8 mouse cellular contexts compared by ENCODE assay signal in the genomic region with DNA sequence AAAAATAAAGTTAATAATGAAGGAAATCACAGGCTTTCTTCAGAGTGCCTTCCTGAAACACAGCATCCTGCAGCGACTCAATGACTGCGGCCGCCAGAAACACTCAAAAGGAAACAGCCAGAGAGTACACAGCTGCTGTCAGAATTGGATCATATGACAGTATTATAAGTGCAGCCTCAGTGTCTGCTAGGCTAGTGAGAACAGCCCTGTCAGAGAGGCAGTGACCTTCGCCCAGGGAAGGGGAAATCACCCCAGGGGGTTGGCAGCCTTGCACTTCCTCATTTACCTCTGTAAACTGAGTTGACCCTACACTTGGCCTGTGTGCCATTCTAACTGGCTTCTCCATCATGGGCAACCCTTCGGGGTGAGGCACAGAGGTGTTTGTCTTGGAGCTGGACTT.
DNase-seq lines count a peak whose midpoint lies in the region; ATAC-seq and TF ChIP-seq lines count a peak whose summit lies in the region.

No protein-coding gene starts in this region.

- no peak overlapping the region for H3K4me2 ChIP-seq in hindbrain, postnatal 0 days (ENCODE audit: low read depth, low read length)
- H3K4me2 ChIP-seq in liver, embryonic 12.5 days: peak overlapping the region; percentile 28
- no peak overlapping the region for H3K4me2 ChIP-seq in neural tube, embryonic 15.5 days

- no peak for TF ChIP-seq CTCF in hindbrain, postnatal 0 days (IDR thresholded peaks at IDR 0.05; ENCODE audit: low read depth)

- peaks cover 45% of the 10 kb centered on the region for H3K4me1 ChIP-seq in hindbrain, embryonic 10.5 days (replicated peaks)
- 0 out of 2 replicates have a peak, but pooled peaks cover 4% of the 10 kb centered on the region for H3K4me1 ChIP-seq in hindbrain, postnatal 0 days (ENCODE audit: insufficient read depth, low read length)
- peaks cover 25% of the 10 kb centered on the region for H3K4me1 ChIP-seq in brown adipose tissue, adult 24 weeks (ENCODE audit: control insufficient read depth, insufficient read depth, insufficient read length, low read length)
- peaks cover 66% of the 10 kb centered on the region for H3K4me1 ChIP-seq in liver, embryonic 12.5 days
- peaks cover 13% of the 10 kb centered on the region for H3K4me1 ChIP-seq in neural tube, embryonic 15.5 days

- H3K27ac ChIP-seq in hindbrain, embryonic 10.5 days: 0 out of 2 replicates have a peak overlapping the region, but pooled peaks have one; percentile 64
- no peak overlapping the region for H3K27ac ChIP-seq in hindbrain, postnatal 0 days
- 0 out of 2 replicates have a peak overlapping the region, but pooled peaks have one; percentile 32 for H3K27ac ChIP-seq in brown adipose tissue, adult 24 weeks (replicated peaks; ENCODE audit: low read depth, low read length)
- H3K27ac ChIP-seq in liver, embryonic 12.5 days: peak overlapping the region; percentile 66
- H3K27ac ChIP-seq in neural tube, embryonic 15.5 days (replicated peaks): no peak overlapping the region

- H3K9ac ChIP-seq in hindbrain, postnatal 0 days (replicated peaks; ENCODE audit: low read length): no peak overlapping the region
- no peak overlapping the region for H3K9ac ChIP-seq in liver, embryonic 12.5 days
- no peak overlapping the region for H3K9ac ChIP-seq in neural tube, embryonic 15.5 days (replicated peaks)

- ATAC-seq in hindbrain, postnatal 0 days: no peak
- ATAC-seq in liver, embryonic 12.5 days: peak; percentile 33
- no peak for ATAC-seq in neural tube, embryonic 15.5 days (ENCODE audit: low FRiP score)

- no peaks in the 10 kb centered on the region for H3K9me3 ChIP-seq in hindbrain, embryonic 10.5 days
- H3K9me3 ChIP-seq in hindbrain, postnatal 0 days (ENCODE audit: low read length): no peaks in the 10 kb centered on the region
- no peaks in the 10 kb centered on the region for H3K9me3 ChIP-seq in liver, embryonic 12.5 days (replicated peaks)
- H3K9me3 ChIP-seq in neural tube, embryonic 15.5 days (replicated peaks): no peaks in the 10 kb centered on the region

- 0 out of 2 replicates have a peak, but pooled peaks cover 20% of the 10 kb centered on the region for H3K36me3 ChIP-seq in hindbrain, embryonic 10.5 days
- no peaks in the 10 kb centered on the region for H3K36me3 ChIP-seq in hindbrain, postnatal 0 days (ENCODE audit: insufficient read depth, low read length)
- H3K36me3 ChIP-seq in liver, embryonic 12.5 days: peaks cover 60% of the 10 kb centered on the region
- no peaks in the 10 kb centered on the region for H3K36me3 ChIP-seq in neural tube, embryonic 15.5 days

- H3K4me3 ChIP-seq in hindbrain, embryonic 10.5 days: no peak overlapping the region
- H3K4me3 ChIP-seq in hindbrain, postnatal 0 days (ENCODE audit: low read length): no peak overlapping the region
- no peak overlapping the region for H3K4me3 ChIP-seq in brown adipose tissue, adult 24 weeks (ENCODE audit: insufficient read depth, low read depth, low read length)
- H3K4me3 ChIP-seq in liver, embryonic 12.5 days: no peak overlapping the region
- H3K4me3 ChIP-seq in neural tube, embryonic 15.5 days (replicated peaks): no peak overlapping the region

- no peaks in the 10 kb centered on the region for H3K27me3 ChIP-seq in hindbrain, embryonic 10.5 days (ENCODE audit: insufficient read depth, poor library complexity, severe bottlenecking)
- H3K27me3 ChIP-seq in hindbrain, postnatal 0 days (ENCODE audit: insufficient read depth, low read length): no peaks in the 10 kb centered on the region
- H3K27me3 ChIP-seq in liver, embryonic 12.5 days (replicated peaks): no peaks in the 10 kb centered on the region
- no peaks in the 10 kb centered on the region for H3K27me3 ChIP-seq in neural tube, embryonic 15.5 days (replicated peaks)

- intact Hi-C loops in heart, postnatal 36 days (cut with DNase I): no loop called here

- DNase-seq in hindbrain, embryonic 10.5 days (ENCODE audit: low spot score): no peak
- DNase-seq in hindbrain, postnatal 0 days (ENCODE audit: low spot score): no peak
- DNase-seq in heart, postnatal 36 days: peak; percentile 19 to 21
- DNase-seq in spleen, postnatal 14 days (ENCODE audit: low spot score in 2 of 2): peak; percentile 17 to 32
- no peak for DNase-seq in cerebellum, adult 18-20 months

- WGBS in hindbrain, embryonic 10.5 days: 66% methylated on average over 5 of the region's 5 CpGs
- WGBS in hindbrain, postnatal 0 days: 64% methylated on average over 5 of the region's 5 CpGs
- WGBS in liver, embryonic 12.5 days (ENCODE audit: insufficient replicate concordance): 69% methylated on average over 5 of the region's 5 CpGs
- WGBS in neural tube, embryonic 15.5 days: 78% methylated on average over 5 of the region's 5 CpGs

Comparison
In these comparisons a context has a peak if more than half of its experiments do, and no peak if none do; other contexts are left out.
1. H3K27ac ChIP-seq: peak in hindbrain, embryonic 10.5 days (single experiment), brown adipose tissue, adult 24 weeks (single experiment) and liver, embryonic 12.5 days (single experiment); none in hindbrain, postnatal 0 days (single experiment) and neural tube, embryonic 15.5 days (single experiment).
2. DNase-seq: peak in heart, postnatal 36 days (2 of 2) and spleen, postnatal 14 days (2 of 2); none in hindbrain, embryonic 10.5 days (single experiment), hindbrain, postnatal 0 days (single experiment) and cerebellum, adult 18-20 months (0 of 2).